Mouse (Mus musculus): ENCODE measurements around the gene Pten. TPM values are rescaled to one million over a fixed set of nuclear protein-coding genes. Genes with fewer than 3 reads are reported as not detected.

The Pten gene
- total RNA-seq, 4 experiments from 2014 or later = 130 to 149 (median 139) TPM

Other genes with a start within 250 kb of the Pten start
- 10 to 100 TPM in 3 of 4 experiments, 1 to 10 TPM in 1; 9.1 to 13.1 (median 10.4) TPM for gene Papss2, start 161.7 kb upstream of the Pten start, total RNA-seq (2022)
- gene Atad1, start 17.7 kb upstream of the Pten start, total RNA-seq (2022) = 100 to 1,000 TPM in 2 of 4 experiments, 10 to 100 TPM in 2; 90.3 to 120 (median 103) TPM